Mouse (Mus musculus) gastrocnemius, postnatal 14 days (tissue): ENCODE results near the gene Zfp184. TPM values are rescaled to one million over a fixed set of nuclear protein-coding genes. Genes with fewer than 3 reads are reported as not detected.
"Not testable (repeated sequence)": the region's sequence is repeated elsewhere in the genome, so short reads cannot be mapped to it uniquely, and the experiment has no call there.

Source experiments
- DNase-seq: peaks from one replicate; pipeline ENCODE4 v3.0.0; 2021; ENCODE audit warnings: mixed read lengths
- intact Hi-C: fragments of 180-260 bp; cut with DNase I; formaldehyde crosslinking; loops from one replicate; pipeline ENCODE4 v1.15.1; 2025; ENCODE audit warnings: low total_unique reads
- long read RNA-seq, 2 experiments: library from polyadenylated mRNA; stranded (forward); transcript quantifications; one replicate each; pipeline ENCODE4 v2.0.0; 2021
- total RNA-seq, 2 experiments: library from RNA; stranded (reverse); gene quantifications; 2 replicates each; pipeline ENCODE4 v1.2.3; 2021

Zfp184 gene
- under 1 TPM; 0.33 to 0.38 TPM for total RNA-seq
- long read RNA-seq, experiment 1, result 0 reads
- long read RNA-seq, experiment 2, result 0 reads

DNA sequence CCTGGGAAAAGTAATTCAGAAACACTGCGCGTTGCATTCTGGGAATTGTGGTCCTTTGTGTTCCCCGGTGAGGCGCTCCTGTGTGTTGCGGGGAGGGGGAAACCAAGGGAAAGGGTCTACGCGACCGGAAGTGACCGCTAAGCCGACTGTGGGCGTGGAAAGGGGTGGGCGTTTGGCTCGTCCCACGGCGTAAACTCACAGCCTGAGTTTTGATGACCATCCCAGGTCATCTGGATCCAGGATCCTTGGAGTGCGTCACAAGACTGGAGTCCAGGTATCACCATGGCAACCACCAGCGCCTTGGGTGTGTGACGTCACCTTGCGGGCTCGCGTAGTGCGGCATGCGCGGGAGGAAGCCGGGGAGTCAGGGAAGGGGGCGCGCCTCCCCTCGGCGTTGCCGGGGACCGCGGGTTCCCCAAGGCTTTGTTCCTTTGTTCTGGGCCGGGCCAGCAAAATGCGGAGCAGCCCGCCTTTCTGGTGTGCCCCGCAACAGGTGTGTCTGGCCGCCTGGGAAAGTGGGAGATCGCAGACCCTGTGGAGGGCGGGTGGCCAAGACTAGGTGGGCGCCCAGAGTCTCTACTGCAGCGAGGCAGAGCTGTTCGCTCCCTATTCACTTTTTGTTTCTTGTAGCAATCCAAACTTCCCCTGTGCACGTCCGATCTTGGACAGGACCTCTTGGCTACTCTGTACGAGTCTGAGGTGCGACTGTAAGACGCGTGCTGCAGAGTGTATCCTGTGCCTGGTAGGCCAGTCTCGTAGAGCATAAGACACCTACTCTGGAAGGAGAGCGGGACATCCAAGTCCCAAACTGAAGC is at the start of gene Zfp184:
Gene Zfp184, plus strand, starts transcription at position 169 of the 815 bp plus-strand sequence.
- intact Hi-C loops, result no loop called here
- peak; percentile 72 for DNase-seq

DNA sequence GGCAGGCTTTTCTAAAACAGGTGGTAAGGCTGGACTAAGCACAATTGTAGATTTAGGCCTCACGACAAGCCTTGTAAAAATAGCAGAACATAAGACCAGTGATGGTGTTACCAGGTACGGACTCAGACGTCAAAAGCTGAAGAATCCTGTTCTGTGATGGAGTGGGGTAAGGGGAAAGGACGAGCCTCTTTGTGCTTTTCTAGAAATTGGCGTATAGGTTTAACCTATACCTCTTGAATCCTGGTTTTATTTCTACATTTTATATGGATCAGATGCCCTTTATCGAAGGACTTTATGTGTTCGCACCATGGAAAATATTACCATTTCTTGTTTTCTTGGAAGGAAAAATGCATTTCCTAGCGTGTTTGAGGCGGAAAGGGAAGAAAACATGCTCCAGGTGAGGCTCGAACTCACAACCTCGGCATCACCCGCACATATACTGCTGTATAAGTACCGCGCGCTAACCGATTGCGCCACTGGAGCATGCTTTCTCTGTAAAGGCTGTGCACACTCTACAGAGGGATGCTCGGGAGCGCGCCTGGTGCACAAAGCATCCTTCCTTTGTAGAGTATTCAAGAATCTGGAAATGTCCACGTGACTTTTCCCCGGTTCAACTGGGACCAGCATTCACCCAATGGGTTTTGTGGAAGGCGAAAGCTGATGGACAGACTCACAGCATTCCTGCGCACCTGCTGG is 48.2 kb upstream of the Zfp184 start:
- no peak for DNase-seq
- intact Hi-C loops, result no loop called here

DNA sequence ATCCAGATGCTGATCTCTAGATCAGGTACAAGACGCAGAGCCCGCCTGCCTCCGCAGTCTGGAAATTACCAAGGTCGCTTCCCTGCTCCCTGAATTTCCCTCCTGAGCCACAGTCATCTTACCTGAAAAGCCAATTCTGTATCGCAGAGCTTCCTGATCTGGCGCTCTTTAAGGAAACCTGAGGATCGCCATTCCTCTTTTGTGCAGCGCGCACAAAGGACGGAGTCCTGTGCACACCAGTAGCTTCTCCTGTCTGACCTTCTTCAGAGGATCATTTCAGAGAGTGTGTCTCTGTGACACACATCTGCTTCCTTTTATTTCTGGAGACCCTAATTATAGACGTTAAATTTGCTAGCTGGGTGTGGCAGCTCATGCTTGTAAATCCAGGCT is 47.7 kb upstream of the Zfp184 start:
- intact Hi-C loops, result no loop called here
- no peak for DNase-seq

DNA sequence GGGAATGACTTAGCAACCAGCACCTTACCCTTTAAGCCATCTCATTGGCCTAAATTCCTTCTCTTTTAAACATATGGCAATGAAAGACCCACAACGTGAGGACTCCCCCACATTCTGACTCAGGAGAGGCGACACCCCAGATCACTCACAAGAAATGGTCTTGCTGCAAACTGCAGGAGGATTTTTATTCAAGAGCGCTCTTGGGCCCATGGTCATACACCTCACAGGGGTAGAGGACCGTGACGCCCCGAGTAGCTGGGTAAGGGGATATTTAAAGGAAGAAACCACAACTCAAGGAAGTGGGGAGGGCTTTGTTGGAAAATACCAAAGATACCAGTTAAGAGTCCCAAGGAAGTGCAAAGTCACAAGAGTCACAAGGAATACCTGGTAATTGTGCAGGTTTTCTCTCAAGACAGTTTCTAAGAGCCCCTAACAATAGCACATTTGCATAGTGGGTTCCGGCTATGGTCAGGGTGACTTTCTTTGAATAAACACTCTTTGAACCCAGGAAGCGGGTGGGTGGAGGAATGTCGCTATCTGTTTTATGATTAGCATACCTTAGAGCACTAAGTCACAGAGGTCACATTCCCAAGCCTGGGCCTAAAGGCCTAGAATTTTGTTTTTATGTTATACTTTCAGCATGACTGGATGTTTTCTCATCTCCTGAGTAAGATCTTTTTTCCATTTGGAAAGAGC is 43.9 kb upstream of the Zfp184 start:
- intact Hi-C loops, DNase-seq: not testable (repeated sequence)

DNA sequence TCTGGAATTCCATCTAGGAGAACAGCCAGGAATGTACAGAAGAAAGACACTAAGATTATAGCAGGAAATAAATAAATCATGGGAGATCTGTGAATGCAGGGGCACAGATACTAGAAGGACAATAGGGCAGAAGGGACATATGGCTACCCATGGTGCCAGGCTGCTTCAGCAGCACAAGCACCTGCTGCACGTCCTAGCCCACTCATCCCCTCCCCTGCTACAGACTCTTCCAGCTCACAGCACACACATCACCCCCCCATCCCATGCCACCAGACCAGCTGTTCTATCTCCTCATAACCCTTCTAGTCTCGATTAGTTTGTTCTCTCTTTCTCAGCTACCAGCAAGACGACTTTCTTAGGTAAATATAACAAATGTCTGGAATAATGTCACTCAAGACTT is 41.4 kb upstream of the Zfp184 start:
- DNase-seq, result no peak
- intact Hi-C loops, result no loop called here

DNA sequence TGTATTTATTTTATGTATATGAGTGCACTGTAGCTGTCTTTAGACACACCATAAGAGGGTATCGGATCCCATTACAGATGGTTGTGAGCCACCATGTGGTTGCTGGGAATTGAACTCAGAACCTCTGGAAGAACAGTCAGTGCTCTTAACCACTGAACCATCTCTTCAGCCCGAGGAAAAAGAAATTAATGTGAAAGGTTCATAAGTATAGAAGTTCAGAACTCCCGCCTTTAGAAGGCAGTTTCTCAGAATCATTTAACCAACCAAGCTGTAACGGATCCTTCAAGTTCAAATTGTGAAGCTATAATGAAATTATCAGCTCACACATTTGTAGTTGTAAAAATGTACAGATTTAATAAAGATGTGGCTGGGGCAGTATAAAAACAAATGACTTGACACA is 40.8 kb upstream of the Zfp184 start:
- DNase-seq, intact Hi-C loops: not testable (repeated sequence)

DNA sequence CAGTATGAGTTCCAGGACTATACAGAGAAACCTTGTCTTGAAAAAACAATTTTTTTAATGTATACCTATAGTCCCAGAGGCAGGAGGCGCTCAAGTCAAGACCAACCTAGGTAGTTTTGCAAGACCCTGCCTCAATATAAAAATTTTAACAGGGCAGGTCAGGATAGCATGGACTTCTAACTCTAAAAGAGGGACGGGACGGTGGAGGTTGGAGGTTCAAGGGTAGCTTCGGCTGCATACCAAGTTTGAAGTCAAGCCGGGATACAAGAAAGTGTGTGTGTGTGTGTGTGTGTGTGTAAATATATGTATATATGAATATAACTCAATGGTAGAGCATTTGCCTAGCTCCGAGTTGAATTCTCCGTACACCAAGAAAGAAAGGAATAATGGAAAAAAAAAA is 38.6 kb upstream of the Zfp184 start:
- intact Hi-C loops, result no loop called here
- DNase-seq, result no peak

DNA sequence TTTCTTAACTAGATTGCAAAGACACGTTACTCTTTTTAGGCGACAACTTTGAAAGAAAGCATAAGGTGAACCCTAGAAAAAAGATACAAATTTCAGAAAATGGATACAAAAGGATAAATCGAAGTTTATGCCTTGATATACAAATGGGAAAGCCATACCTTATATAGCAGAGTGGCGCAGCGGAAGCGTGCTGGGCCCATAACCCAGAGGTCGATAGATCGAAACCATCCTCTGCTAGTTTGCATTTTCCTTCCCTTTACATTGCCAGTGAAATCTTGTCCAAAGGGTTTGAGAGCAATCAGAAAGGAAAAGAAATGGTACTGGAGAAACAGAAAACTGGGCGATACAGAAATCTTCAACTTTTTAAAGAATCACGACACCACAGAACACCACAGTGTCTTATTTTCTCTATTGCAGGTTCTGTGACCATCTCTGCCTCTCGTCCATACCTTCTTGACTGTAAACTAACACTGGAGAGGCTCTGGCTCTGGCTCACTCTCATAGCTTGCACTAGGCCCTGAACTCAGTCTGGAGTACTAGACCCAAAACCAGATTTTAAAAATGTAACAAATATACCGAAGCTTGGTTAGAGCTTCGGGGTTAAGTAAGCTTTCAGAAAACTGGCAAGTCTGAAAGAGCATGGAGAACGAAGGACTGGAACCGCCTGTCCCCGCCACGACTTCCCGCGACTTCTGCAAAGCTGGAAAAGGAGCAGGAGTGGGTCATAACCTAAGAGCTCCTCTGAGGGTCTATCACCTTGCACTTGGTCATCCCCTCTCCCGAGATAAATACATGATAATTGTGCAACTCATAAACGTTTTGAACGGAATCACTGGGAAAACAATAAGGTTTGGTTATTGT is 37.7 kb upstream of the Zfp184 start:
- no peak for DNase-seq
- intact Hi-C loops, result no loop called here

DNA sequence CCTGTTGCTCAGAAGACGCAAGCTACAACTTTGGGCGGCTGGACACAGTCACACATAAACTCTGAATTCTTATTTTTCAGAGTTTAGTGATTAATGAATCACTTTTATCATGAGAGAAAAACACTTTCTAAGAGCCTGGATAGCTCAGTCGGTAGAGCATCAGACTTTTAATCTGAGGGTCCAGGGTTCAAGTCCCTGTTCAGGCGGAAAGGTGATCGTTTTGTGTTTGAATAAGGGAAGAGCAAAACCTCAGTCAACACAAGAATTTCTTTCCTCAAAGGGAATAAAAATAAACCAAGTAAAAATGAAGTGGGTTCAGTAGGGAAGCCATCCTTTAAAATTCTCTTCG is 37.1 kb upstream of the Zfp184 start:
- intact Hi-C loops, DNase-seq: not testable (repeated sequence)

DNA sequence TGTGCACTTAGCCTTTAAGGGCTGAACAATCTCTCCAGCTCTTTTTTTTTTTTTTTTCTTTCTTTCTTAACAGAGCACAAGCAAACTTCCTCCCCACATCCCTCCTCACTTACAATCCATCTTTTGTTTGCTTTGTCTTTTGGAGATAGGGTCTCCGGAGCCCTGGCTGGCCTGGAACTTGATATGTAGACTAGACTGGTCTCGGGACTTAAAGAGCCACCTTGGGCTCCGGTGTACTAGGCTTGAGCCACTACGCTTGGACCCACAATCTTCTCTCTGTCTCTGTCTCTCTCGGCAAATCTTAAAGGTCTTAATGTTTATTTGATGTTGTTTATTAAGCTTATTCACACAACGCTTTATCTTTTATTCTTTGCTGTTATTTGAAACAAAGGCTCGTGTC is 34.2 kb upstream of the Zfp184 start:
- DNase-seq, result no peak
- intact Hi-C loops, result no loop called here

DNA sequence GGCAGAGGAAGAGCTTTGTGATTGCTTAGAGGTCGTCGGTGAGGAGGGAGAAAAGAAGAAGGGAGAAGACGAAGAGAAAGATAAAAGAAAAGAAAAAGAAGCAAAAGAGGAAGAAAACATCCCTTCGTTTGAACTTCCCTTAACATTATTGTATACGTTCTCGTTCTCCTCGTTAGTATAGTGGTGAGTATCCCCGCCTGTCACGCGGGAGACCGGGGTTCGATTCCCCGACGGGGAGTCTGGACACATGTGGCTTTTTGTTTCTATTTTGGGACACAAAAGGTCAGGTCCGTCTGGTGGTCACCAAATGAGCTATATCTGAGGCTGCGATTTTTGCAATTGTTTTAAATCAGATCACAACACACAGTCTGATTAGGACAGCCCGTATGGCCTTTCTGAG is 33.7 kb upstream of the Zfp184 start:
- no peak for DNase-seq
- intact Hi-C loops, result no loop called here

DNA sequence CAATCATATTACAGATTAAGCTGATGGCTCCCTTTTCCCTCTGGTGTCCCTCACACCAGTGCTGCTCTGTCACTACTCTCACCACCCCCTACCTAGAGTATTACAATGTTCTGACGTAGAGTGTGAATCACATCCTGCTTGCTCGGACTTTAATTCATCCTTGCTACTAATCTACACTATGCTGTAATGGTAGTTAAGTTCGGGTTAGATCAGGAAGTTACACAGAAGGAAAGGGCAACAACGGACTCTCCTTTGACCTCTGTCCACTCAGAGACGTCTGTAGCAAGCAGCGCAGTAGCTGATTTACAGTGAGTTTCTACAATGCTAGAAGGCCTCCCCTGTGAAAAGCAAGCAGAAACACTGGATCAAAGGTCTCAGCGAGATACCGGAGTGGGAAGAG is 31.0 kb upstream of the Zfp184 start:
- intact Hi-C loops, result no loop called here
- no peak for DNase-seq

DNA sequence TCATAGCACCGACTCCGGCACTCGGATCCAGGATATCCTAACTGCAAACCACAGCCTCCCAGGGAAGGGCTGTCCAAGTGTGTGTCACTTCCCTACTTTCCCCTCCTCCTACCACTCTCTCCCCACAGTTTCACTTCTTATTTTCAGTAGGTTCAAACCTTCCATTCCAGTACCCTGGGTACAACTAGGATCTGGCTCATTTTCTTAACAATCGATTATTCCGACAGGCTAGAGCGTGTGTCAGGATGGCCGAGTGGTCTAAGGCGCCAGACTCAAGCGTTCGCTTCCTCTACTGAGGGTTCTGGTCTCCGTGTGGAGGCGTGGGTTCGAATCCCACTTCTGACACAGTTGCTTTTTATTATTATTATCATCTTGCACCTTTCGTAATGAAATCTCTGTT is 30.3 kb upstream of the Zfp184 start:
- no peak for DNase-seq
- intact Hi-C loops, result no loop called here

DNA sequence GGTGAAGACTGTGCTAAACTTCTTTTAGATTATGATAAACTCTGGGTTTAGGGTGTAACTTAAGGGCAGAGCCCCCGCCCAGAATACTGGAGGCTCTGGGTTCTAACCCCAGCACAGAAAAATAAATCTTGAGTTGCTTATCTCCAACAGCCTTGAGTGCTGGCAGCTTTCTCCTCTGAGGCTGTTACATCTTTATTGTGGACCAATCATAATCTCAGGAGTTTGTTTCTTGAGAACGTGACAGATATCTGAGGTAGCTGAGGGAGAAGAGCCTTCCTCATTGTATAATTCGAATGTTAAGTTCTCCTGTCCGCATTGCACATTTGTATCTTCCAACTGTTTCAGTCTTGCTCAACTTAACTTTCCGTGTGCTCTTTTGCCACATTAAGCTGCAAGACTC is 29.4 kb upstream of the Zfp184 start:
- intact Hi-C loops, result no loop called here

DNA sequence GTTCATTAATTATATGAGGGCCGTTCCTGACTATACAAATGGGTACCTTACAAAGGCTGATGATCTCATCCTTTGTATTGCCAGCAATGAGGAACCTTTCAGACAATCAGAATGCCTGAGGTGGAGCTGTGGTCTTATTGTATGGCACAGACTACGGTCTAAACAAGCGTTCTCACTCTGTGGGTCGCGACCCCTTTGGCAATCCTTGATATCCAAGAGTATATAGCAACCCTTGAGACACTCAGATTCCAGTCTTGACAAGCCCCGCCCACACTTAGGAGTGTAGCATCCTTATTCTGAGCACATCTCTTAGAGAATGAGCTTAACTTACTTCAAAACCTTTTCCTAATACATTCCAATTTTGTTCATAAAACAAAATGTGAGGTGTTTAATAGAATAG is 28.8 kb upstream of the Zfp184 start:
- intact Hi-C loops, result no loop called here
- DNase-seq, result no peak

More for the DNA sequence above, 29.4 kb upstream of the Zfp184 start:
- DNase-seq, result no peak

DNA sequence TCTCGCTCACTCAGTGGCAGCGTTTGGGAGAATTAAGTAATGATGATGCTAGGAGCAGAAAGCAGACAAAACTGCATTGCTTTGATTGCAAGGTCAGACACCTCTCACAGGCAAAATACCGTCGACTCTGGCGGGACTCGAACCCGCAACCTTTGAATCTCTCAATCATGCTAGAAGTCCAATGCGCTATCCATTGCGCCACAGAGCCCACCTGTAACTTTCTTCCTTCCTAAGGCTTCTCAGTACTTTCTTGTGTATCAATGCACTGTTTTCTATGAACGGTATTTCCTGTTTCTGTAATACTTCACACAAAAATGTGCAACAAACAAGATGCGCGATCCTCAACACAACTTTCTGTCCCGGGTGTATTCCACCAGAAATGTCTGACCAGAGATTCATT is 27.9 kb upstream of the Zfp184 start:
- intact Hi-C loops, result no loop called here
- no peak for DNase-seq

DNA sequence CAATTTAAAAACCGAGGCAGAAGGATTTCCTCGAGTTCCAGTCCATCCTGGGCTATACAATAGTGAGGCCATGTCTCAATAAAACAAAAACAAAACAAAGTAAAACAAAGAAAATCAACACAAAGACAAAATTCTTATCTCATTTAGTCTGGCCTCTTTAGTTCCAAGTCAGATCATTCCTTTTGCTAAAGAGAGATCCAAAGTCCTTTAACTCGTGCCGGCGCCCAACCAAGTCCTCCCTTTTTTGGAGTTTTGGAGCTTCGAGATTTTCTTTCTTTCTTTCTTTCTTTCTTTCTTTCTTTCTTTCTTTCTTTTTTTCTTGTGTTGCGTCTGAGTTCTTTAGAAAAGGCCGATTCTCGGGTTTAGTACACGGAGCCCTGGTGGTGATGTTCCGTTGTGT is 27.4 kb upstream of the Zfp184 start:
- intact Hi-C loops, result no loop called here
- DNase-seq, result no peak

DNA sequence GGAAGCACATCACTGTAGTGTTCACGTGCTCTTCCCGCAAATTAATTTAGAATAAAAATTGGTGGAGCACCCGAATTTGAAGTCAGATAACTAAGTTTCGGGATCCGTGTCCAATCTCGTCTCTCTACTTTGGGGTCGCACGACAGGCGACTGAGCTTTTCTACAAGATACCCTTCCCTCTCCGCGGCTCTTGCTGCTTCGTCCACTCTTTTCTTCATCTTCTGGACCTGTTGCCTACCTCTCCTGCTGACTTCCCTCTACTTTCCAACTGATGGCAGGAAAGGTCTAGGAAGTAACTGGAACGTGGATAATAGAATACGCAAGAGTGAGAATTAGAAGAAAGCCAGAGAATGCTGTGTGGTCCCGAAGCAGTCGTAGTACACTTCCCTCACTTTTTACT is 26.9 kb upstream of the Zfp184 start:
- intact Hi-C loops, result no loop called here
- DNase-seq, result no peak

DNA sequence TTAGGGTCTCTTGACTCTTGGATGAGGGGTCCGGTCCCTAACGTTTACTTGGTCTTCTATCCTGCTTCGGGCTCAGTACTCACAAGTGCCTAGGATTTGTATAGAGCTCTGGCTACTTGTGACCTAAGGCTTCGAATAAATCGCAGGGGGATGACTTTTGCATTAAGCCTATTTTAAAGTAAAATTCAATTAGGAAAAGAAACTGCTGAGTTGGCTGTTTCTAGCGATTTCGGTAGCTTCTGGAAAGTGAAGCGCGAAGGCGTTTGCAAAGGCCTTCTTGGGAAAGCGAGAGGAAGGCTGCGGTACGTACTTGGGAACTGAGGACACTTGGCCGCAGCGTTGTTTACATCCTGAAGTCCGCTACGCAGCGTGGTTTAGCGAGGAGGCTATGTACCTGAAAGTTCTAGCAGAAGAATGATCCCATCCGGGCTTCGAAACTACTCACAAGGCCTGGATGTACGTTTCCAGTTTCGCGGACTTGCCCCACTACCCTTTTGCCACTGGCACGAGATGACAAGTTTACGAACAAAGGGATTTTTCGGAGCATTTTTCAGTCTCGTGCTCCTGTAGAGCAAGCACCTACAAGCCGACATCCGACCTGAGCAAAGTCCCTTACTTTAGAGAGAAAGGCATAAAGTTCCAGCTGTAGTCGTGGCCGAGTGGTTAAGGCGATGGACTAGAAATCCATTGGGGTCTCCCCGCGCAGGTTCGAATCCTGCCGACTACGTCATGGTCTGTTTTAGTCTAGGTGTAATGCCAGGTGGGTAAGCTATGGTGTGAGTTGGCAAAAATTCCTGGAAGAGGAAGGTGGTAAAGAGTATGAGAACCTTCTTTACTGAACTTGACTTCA is 26.1 kb upstream of the Zfp184 start:
- no peak for DNase-seq
- intact Hi-C loops, result no loop called here
